Mouse (Mus musculus): ENCODE results near the gene Tpi1. TPM values are rescaled to one million over a fixed set of nuclear protein-coding genes. Genes with fewer than 3 reads are reported as not detected.
A peak's percentile ranks its signal among the peaks of the same experiment; 100 is the strongest.

Tpi1 gene
- 714 and 740 TPM in 2 replicates for polyA plus RNA-seq (2016; fragmentation: Nextera tagmentation; extraction: Ambion mirVana)

DNA sequence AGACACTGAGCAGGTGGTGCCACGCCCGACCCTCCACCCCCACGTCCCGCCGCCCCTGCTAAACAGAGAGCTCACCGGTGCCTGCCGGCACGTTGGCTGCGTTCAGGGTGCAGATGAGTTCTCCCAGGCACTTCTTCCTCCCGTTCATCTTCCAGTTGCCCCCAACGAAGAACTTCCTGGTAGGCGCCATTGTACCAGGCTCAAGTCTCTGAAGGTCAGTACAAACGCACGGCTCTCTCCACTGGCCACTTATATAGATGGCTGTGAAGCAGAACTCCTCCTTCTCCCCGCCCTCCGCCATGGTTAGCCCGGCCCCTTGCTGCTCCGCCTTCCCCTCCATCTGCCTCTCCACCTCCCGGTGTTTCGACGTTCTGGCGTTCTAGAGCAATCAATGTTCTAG lies at the start of gene Tpi1:
TSS of gene Tpi1 (minus strand) at position 364 of the 400 bp plus-strand sequence.
- H3K4me1 ChIP-seq (replicated peaks): peaks cover 40% of the 10 kb centered on the region
- H3K4me3 ChIP-seq (replicated peaks): peak within 1 kb of the TSS; percentile 68
- H3K9ac ChIP-seq (replicated peaks): peak within 1 kb of the TSS; percentile 89
- under 1% methylated on average over 22 of the region's 22 CpGs for WGBS
- peak within 1 kb of the TSS; percentile 80 for H3K4me2 ChIP-seq
- H3K27ac ChIP-seq: peak within 1 kb of the TSS; percentile 96
- no peaks in the 10 kb centered on the region for H3K27me3 ChIP-seq
- H3K9me3 ChIP-seq: no peaks in the 10 kb centered on the region
- H3K36me3 ChIP-seq: peaks cover 67% of the 10 kb centered on the region
- peak; percentile 80 for ATAC-seq (ENCODE audit: insufficient number of reproducible peaks, insufficient read depth, low FRiP score, low TSS enrichment, low read depth)

DNA sequence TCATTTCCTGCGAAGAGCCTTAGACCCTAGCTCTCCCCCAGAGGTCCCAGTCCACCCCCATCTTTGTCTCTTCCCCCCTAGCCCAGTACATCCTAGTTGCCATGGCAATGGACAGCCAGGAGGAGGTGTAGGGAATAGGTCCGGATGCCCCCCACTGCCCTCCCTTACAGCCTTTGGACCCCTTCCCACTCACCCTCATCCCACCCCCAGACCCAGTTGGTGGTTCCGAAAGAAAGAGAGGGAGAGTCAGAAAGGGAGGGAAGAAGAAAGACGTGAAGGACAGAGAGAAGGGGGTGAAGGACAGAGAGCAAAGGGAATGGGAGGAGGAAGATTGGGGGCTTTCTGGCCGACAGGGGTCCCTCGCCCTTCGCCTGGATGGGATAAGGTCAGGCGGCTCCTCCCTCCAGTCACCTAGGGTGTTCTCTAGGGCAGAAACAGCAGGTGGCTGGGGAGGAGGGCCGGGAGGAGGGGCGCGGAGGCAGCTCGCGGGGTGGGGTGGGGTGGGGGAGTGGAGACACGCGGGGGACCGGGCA lies 49.1 kb upstream of the Tpi1 start:
- 3% methylated on average over 8 of the region's 16 CpGs for WGBS
- H3K27ac ChIP-seq: 0 out of 2 replicates have a peak overlapping the region, but pooled peaks have one; percentile 59
- H3K4me1 ChIP-seq (replicated peaks): peaks cover 76% of the 10 kb centered on the region
- ATAC-seq (ENCODE audit: insufficient number of reproducible peaks, insufficient read depth, low FRiP score, low TSS enrichment, low read depth): no peak
- H3K36me3 ChIP-seq: no peaks in the 10 kb centered on the region
- peaks cover 38% of the 10 kb centered on the region for H3K27me3 ChIP-seq
- peak overlapping the region; percentile 94 for H3K4me2 ChIP-seq
- H3K9me3 ChIP-seq: no peaks in the 10 kb centered on the region
- H3K4me3 ChIP-seq (replicated peaks): peak overlapping the region; percentile 59
- H3K9ac ChIP-seq (replicated peaks): peak overlapping the region; percentile 79

DNA sequence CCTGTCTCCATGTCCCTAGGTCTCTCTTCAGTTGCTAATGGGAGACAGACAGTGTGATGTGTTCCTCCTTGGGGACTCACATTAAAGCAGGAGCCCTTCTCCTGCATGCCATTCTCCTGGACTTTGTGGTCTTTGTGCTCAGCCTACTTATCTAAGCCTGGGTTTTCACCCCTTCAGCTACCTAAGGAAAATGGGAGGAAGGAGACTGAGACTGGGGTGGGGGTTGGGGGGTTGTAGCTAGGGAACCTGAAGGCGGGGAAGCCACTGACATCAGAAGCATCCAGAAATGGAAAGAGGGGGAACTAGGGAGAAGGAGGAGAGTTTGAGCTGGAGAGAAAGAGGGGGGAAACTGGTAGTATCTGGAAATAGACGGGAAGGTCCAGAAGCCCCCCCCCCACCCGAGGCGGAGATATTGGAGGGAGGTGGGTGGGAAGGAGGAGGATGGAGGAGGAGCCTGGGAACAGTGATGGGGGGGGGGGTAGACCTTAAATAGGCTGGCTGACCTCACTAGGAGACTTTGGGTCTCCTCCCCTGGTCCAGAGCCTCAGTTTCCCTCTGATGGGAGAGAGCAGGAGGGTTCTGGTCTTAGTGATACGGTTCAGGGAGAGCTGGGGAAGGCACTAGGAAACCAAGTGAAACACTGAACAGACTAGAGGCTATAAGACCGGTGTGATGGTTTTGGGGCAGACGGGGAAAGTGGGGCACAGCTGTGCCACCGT lies 48.5 kb upstream of the Tpi1 start:
- no peak for ATAC-seq (ENCODE audit: insufficient number of reproducible peaks, insufficient read depth, low FRiP score, low TSS enrichment, low read depth)
- Histone ChIP-seq H3K36me3 (no peaks in the 10 kb centered on the region), H3K4me1 (replicated peaks) (peaks cover 81% of the 10 kb centered on the region), H3K9ac (replicated peaks) (peak overlapping the region; percentile 79; the same call in 1 of the 2 replicates), H3K4me2 (peak overlapping the region; percentile 94), H3K9me3 (no peaks in the 10 kb centered on the region), H3K4me3 (replicated peaks) (peak overlapping the region; percentile 59), H3K27me3 (peaks cover 34% of the 10 kb centered on the region), H3K27ac (no peak overlapping the region)
- 13% methylated on average over 8 of the region's 8 CpGs for WGBS

DNA sequence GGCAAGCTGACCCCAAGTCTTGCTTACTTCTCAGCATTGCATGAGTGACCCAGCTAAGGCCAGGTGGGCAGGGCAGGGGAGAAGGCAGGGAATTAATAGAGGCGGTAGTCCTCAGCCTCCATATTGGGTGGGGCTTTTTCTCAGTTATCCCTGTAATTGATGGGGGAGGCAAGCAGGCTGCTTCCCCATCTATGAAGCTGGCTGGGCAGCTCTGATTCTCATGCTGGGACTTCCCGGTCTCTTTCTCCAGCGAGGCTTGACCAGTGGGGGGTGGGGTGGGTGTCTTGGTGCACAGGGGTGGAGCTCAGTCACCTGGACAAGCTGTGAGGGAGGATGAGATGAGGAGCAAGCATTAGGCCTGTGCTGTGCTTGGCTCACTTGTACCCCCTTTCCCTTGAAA lies 47.7 kb upstream of the Tpi1 start:
- H3K4me2 ChIP-seq: no peak overlapping the region
- H3K4me1 ChIP-seq (replicated peaks): peaks cover 79% of the 10 kb centered on the region
- no peak overlapping the region for H3K4me3 ChIP-seq (replicated peaks)
- peaks cover 34% of the 10 kb centered on the region for H3K27me3 ChIP-seq
- ATAC-seq (ENCODE audit: insufficient number of reproducible peaks, insufficient read depth, low FRiP score, low TSS enrichment, low read depth): no peak
- 57% methylated on average over 3 of the region's 3 CpGs for WGBS
- no peaks in the 10 kb centered on the region for H3K36me3 ChIP-seq
- H3K9me3 ChIP-seq: no peaks in the 10 kb centered on the region
- H3K9ac ChIP-seq (replicated peaks): no peak overlapping the region; the same call in 1 of the 2 replicates
- H3K27ac ChIP-seq: no peak overlapping the region

DNA sequence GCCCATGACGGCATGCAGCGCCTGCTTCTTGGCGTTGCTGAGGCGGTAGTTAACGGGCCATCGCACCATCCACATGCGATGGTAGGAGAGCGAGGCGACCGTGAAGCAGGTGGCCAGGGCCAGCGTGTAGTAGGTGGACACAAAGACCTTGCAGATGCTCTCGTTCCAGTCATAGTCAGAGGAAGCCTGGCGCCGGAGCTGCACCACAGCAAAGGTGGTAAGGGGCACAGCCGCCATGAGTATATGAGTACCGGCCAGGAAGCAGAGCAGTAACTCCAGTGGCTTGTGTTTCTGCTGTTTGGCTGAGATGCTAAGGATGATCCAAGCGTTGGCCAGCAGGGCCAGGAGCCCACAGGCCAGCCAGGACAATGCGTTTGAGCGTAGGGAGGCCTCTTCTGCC lies 47.2 kb upstream of the Tpi1 start:
- Histone ChIP-seq H3K4me2 (no peak overlapping the region), H3K4me1 (replicated peaks) (peaks cover 75% of the 10 kb centered on the region), H3K9me3 (no peaks in the 10 kb centered on the region), H3K4me3 (replicated peaks) (no peak overlapping the region), H3K9ac (replicated peaks) (no peak overlapping the region; the same call in 1 of the 2 replicates), H3K36me3 (no peaks in the 10 kb centered on the region), H3K27me3 (peaks cover 34% of the 10 kb centered on the region), H3K27ac (no peak overlapping the region)
- ATAC-seq (ENCODE audit: insufficient number of reproducible peaks, insufficient read depth, low FRiP score, low TSS enrichment, low read depth): no peak
- 79% methylated on average over 19 of the region's 19 CpGs for WGBS

DNA sequence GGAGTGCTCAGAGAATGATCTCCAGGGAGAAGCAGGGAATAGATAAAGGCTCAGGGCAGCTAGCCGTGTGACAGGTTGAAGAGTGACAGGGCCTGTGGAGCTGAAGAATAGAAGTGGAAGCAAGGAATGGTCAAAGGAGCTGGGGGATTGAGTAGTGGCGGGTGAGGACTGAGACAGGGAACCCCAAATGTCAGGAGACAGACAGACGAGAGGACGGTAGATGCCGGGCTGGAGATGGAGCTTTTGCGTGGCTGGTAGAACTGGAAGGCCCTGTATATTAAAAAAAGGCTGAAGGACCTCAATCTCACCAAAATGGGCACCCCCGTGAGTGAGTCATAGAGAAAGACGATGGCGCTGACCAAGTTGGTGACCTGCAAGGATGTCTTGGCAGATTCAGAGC lies 46.4 kb upstream of the Tpi1 start:
- Histone ChIP-seq H3K4me1 (replicated peaks) (peaks cover 75% of the 10 kb centered on the region), H3K9me3 (no peaks in the 10 kb centered on the region), H3K9ac (replicated peaks) (no peak overlapping the region), H3K27me3 (peaks cover 34% of the 10 kb centered on the region), H3K4me2 (0 out of 2 replicates have a peak overlapping the region, but pooled peaks have one; percentile 21), H3K27ac (no peak overlapping the region), H3K36me3 (no peaks in the 10 kb centered on the region), H3K4me3 (replicated peaks) (no peak overlapping the region)
- 89% methylated on average over 9 of the region's 9 CpGs for WGBS
- no peak for ATAC-seq (ENCODE audit: insufficient number of reproducible peaks, insufficient read depth, low FRiP score, low TSS enrichment, low read depth)

DNA sequence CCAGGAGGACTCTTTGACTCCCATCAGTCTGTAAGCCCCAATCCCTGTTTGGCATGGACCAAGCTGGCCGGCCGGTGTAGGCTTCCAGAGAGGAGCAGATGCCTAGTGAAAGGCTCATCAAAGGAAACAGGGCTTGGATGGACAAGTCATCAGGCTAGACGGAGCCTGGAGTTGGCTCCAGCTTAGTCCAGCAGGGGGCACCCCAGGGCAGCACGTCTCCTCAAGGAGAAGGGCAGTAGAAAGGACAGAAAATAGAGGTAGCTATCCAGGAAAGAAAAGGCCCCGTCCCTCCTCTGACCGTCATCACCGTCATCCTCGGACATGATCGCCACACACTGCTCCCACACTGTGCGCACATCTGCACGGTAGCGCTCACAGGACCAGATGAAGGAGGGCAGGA lies 45.6 kb upstream of the Tpi1 start:
- Histone ChIP-seq H3K27me3 (peaks cover 29% of the 10 kb centered on the region), H3K27ac (peak overlapping the region; percentile 13; the same call in 1 of the 2 replicates), H3K4me3 (replicated peaks) (no peak overlapping the region), H3K4me2 (peak overlapping the region; percentile 21; the same call in 1 of the 2 replicates), H3K9ac (replicated peaks) (0 out of 2 replicates have a peak overlapping the region, but pooled peaks have one; percentile 28), H3K36me3 (peaks cover 6% of the 10 kb centered on the region), H3K4me1 (replicated peaks) (peaks cover 68% of the 10 kb centered on the region), H3K9me3 (no peaks in the 10 kb centered on the region)
- WGBS: 11% methylated on average over 12 of the region's 12 CpGs
- no peak for ATAC-seq (ENCODE audit: insufficient number of reproducible peaks, insufficient read depth, low FRiP score, low TSS enrichment, low read depth)

DNA sequence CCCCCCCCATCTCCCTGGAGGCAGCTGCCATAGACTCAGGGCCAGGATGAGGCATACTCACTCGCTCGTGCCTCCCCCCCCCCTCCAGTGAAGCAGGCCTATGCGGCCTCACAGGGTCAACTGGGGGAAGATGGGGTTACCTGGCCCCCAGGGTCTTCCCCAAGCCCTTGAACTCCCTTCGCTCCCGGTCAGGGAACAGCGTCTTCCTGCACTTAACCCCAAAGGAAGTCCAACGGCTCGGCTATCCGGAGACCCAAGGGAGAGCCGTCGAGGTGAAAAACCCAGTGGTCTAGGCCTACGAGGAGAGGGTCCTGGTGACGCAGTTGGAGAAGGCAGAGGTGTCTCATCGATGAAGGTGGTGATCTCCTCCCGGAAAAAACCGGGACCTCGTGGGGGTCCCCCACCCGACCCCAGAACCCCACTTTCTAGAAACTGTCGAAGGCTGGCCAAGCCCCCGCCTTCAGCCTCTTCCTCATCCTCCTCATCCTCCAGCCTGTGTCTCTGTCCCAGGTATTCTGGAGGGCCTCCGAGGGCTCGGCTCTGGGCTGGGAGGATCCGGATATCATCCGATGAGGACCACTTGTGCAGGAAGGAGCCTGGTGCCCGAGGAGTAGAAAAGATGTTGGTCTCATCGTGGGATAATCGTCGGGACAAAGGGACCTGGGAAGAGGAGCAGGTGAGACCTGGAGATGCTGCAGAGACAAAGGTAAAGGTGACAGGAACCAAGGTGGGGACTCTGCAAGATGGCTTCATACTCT lies 44.6 kb upstream of the Tpi1 start:
- H3K9ac ChIP-seq (replicated peaks): 0 out of 2 replicates have a peak overlapping the region, but pooled peaks have one; percentile 99
- no peaks in the 10 kb centered on the region for H3K9me3 ChIP-seq
- no peak for ATAC-seq (ENCODE audit: insufficient number of reproducible peaks, insufficient read depth, low FRiP score, low TSS enrichment, low read depth)
- H3K4me2 ChIP-seq: peak overlapping the region; percentile 80
- H3K4me1 ChIP-seq (replicated peaks): peaks cover 59% of the 10 kb centered on the region
- peak overlapping the region; percentile 99; the same call in 1 of the 2 replicates for H3K27ac ChIP-seq
- peak overlapping the region; percentile 86 for H3K4me3 ChIP-seq (replicated peaks)
- H3K36me3 ChIP-seq: peaks cover 16% of the 10 kb centered on the region
- 78% methylated on average over 27 of the region's 28 CpGs for WGBS
- H3K27me3 ChIP-seq: peaks cover 20% of the 10 kb centered on the region

DNA sequence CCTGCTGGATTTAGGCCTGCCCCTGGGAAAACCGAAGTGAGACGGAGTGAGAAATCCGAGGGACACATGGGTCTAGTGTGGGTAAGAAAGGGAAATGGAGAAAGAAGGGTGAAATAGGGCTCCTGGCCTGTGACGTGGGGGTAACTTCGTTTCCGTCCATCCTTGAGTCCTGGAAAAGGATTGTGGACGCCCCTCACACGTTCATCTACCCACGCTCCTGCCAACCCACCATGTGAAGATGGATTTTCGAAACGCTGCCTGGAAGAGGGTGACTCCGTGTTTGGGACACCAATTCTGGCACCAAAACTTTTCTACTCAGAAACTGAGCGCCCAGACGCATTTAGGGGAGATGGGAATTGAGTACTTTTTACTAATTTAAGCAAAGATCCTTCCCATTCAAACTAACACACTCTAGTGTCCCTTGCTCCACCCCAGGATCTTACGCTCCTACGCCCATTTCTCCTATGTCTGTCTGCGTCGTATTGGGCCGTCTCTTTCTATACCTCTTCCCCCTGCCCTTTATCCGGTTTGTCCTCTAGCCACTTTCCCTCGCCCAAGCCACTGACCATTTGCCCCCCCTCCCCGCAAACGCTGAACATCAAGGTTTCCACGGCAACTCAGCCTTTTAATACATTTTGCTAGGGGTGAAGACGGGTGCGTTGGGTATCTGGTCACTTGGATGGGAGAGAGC lies 43.9 kb upstream of the Tpi1 start:
- Histone ChIP-seq H3K27me3 (peaks cover 19% of the 10 kb centered on the region), H3K9me3 (no peaks in the 10 kb centered on the region), H3K4me3 (replicated peaks) (peak overlapping the region; percentile 86), H3K4me1 (replicated peaks) (peaks cover 52% of the 10 kb centered on the region), H3K9ac (replicated peaks) (peak overlapping the region; percentile 99), H3K27ac (peak overlapping the region; percentile 99), H3K36me3 (peaks cover 24% of the 10 kb centered on the region), H3K4me2 (peak overlapping the region; percentile 80)
- 25% methylated on average over 26 of the region's 26 CpGs for WGBS
- ATAC-seq (ENCODE audit: insufficient number of reproducible peaks, insufficient read depth, low FRiP score, low TSS enrichment, low read depth): no peak

DNA sequence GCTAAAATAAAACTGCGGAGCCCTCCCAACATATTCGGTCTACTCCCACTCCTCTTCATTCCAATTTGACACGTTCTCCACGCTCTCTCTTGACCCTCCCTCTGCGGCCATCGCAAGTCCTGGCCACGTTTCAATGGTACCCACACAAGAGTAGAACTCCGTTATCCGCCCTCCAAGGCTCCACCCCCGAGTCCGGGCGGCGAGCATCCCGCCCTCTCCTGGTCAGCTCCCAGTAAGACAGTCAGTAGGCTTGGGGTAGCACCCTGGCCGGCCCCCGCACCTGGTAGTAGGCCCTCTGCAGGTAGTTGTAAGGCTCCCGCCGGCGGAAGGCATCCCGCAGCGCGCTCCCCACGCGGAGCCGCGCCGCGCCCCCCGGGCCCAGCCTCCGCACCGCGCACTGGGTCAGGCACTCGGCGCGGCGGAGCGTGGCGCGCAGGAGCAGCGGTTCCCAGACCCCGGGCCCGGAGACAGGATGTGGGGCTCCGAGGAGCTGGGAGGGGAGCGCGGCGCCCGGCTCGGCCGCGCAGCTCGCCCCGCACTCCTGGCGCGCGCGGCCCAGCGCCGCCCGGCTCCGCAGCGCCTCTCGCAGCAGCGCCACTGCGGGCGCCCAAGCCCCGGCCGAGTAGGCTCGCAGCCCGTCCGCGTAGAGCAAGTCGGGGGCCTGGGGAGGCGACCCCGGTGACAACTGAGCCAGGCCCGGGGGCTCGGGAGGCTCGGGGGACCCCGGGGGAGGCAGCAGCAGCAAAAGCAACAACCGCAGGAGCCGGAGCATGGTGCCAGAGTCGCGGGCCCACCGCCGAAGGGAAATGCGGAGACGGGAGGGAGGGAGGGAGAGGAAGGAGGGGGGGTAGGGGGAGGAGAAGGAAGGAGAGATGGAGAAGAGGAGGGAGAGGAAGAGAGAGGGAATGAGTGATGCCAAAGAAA lies 43.1 kb upstream of the Tpi1 start, which contains the start of gene P3h3:
TSS of gene P3h3 (minus strand) at position 837 of the 924 bp plus-strand sequence.
- Histone ChIP-seq H3K27ac (peak within 1 kb of the TSS; percentile 99), H3K4me1 (replicated peaks) (peaks cover 44% of the 10 kb centered on the region), H3K9ac (replicated peaks) (peak within 1 kb of the TSS; percentile 99), H3K27me3 (peaks cover 12% of the 10 kb centered on the region; the same call in 1 of the 2 replicates), H3K36me3 (peaks cover 32% of the 10 kb centered on the region), H3K4me2 (peak within 1 kb of the TSS; percentile 80), H3K9me3 (no peaks in the 10 kb centered on the region), H3K4me3 (replicated peaks) (peak within 1 kb of the TSS; percentile 86)
- ATAC-seq (ENCODE audit: insufficient number of reproducible peaks, insufficient read depth, low FRiP score, low TSS enrichment, low read depth): peak; percentile 83
- WGBS: under 1% methylated on average over 83 of the region's 86 CpGs

Measured in limb, embryonic 12.5 days (tissue).